Mouse (Mus musculus) lung, adult 2 months (tissue): Measurements from ENCODE around the gene Bicdl1.

Experiments used
- CTCF ChIP-seq: fragments of 200-500 bp; IDR thresholded peaks from 2 replicates; pipeline ENCODE4 v1.5.1; 2011; ENCODE audit warnings: mild to moderate bottlenecking, low read length, control low read depth; ENCODE audit not compliant: insufficient read depth
- POLR2A ChIP-seq: fragments of 200-500 bp; IDR thresholded peaks from 2 replicates; pipeline ENCODE4 v1.6.1; 2011; ENCODE audit warnings: low read depth, mild to moderate bottlenecking, control low read depth, low read length, borderline replicate concordance; ENCODE audit errors: extremely low read depth

DNA sequence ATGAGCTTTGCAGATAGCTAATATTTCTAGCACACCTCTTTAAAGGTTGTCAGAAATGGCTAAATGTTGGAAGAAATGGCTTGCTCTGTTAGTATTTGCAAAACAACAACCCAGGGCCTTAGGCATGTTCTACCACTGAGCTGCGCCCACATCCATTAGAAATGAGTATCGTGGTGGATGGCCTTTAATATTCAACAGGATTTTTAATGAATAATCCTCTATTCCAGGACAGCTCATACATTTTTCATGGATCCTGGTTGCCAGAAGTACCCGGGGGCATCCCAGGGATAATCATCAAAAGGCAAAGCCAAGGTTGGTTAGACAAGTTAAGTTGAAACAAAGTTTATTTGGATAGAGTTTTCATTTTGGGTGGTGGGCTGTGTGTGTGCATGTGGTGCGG, 37.7 kb upstream of the Bicdl1 start:
- TF ChIP-seq CTCF, result no peak
- no peak for TF ChIP-seq POLR2A
